In genomic region chr11:82310336-82311045, GRCm38 (mm10) we compare ENCODE assay signal across 20 mouse cellular contexts. TPM values are rescaled to one million over a fixed set of nuclear protein-coding genes. Genes with fewer than 3 reads are reported as not detected.
A peak's percentile ranks its signal among the peaks of the same experiment; 100 is the strongest.
DNase-seq lines count a peak whose midpoint lies in the region; ATAC-seq lines count a peak whose summit lies in the region.
"Had no signal": no experiment of that assay in that cellular context is flagged by ENCODE, and none has a peak within 500 bp of the region (broad histone marks: within the 10 kb centered on the region; RNA-seq: fewer than 3 reads in every experiment).

No protein-coding gene starts in this region.

- H3K27ac ChIP-seq in forebrain, embryonic 12.5 days, result no peak overlapping the region
- no peak overlapping the region for H3K27ac ChIP-seq in forebrain, embryonic 10.5 days
- H3K27ac ChIP-seq: liver, embryonic 14.5 days had no signal

- H3K4me1 ChIP-seq in forebrain, embryonic 12.5 days, result peaks cover 12% of the 10 kb centered on the region; the same call in 1 of the 2 replicates
- peaks cover 7% of the 10 kb centered on the region for H3K4me1 ChIP-seq in forebrain, embryonic 10.5 days

- WGBS in forebrain, embryonic 12.5 days, result 14% methylated on average over 10 of the region's 12 CpGs
- 19% methylated on average over 12 of the region's 12 CpGs for WGBS in forebrain, embryonic 10.5 days

- no peak overlapping the region for H3K4me3 ChIP-seq in forebrain, embryonic 12.5 days (replicated peaks)
- no peak overlapping the region for H3K4me3 ChIP-seq in forebrain, embryonic 10.5 days

- no peak overlapping the region for H3K9ac ChIP-seq in forebrain, embryonic 12.5 days
- H3K9ac ChIP-seq: liver, embryonic 14.5 days had no signal

- DNase-seq in forebrain, embryonic 10.5 days (ENCODE audit: extremely low spot score, low spot score), result no peak
- peak; percentile 22 for DNase-seq in right cerebral cortex, postnatal 14 days
- DNase-seq in right cerebral cortex, adult 2 months (ENCODE audit: low spot score in 2 of 2), result no peak
- DNase-seq in mesoderm, embryonic 11.5 days (ENCODE audit: low read depth, low spot score), result peak; percentile 2
- DNase-seq in testis, postnatal 14 days (ENCODE audit: low spot score), result no peak
- DNase-seq in heart, adult 18-20 months, result no peak
- DNase-seq in ovary, postnatal 36 days (ENCODE audit: low spot score), result no peak
- DNase-seq: cerebellum, adult 18-20 months; heart, postnatal 14 days; kidney, adult 2 months; right cerebral cortex, adult 18-20 months had no signal

- no peaks in the 10 kb centered on the region for H3K9me3 ChIP-seq in forebrain, embryonic 12.5 days
- H3K9me3 ChIP-seq in forebrain, embryonic 10.5 days, result no peaks in the 10 kb centered on the region

- peak; percentile 44 for ATAC-seq in forebrain, embryonic 12.5 days (ENCODE audit: low FRiP score)

- H3K4me2 ChIP-seq in forebrain, embryonic 12.5 days, result peak overlapping the region; percentile 38

- H3K27me3 ChIP-seq in forebrain, embryonic 12.5 days, result 0 out of 2 replicates have a peak, but pooled peaks cover 9% of the 10 kb centered on the region
- H3K27me3 ChIP-seq in forebrain, embryonic 10.5 days (ENCODE audit: poor library complexity, severe bottlenecking), result no peaks in the 10 kb centered on the region

- H3K36me3 ChIP-seq in forebrain, embryonic 12.5 days (replicated peaks), result no peaks in the 10 kb centered on the region
- no peaks in the 10 kb centered on the region for H3K36me3 ChIP-seq in forebrain, embryonic 10.5 days (replicated peaks)
- H3K36me3 ChIP-seq: G1E had no signal

RNA-seq across cellular contexts. Expression of gene Ccl1, which starts 5.0 kb away (rescaled TPM):
- polyA plus RNA-seq in forebrain, embryonic 12.5 days (2016; fragmentation: Nextera tagmentation; extraction: Ambion mirVana), result not detected in 2 replicates
- not detected in 2 replicates for polyA plus RNA-seq in forebrain, embryonic 10.5 days (2016; fragmentation: Nextera tagmentation; extraction: Ambion mirVana)
- not detected for total RNA-seq in heart, adult 18-20 months (2021)
- total RNA-seq: heart, postnatal 14 days; layer of hippocampus, adult 18-20 months; left cerebral cortex, postnatal 36 days had no signal
- polyA plus RNA-seq: C2C12; embryonic facial prominence, embryonic 14.5 days; frontal cortex, adult 2 months; G1E; gonadal fat pad, adult 2 months; kidney, adult 2 months; liver, embryonic 14.5 days had no signal

Comparison
In these comparisons a context has a peak if more than half of its experiments do, and no peak if none do; other contexts are left out.
1. DNase-seq: peak in right cerebral cortex, postnatal 14 days (single experiment) and mesoderm, embryonic 11.5 days (single experiment); none in forebrain, embryonic 10.5 days (single experiment), right cerebral cortex, adult 2 months (0 of 2), testis, postnatal 14 days (single experiment), heart, adult 18-20 months (0 of 2) and ovary, postnatal 36 days (single experiment).